Mouse (Mus musculus) gastrocnemius, adult 18-20 months (tissue): ENCODE results near the gene Arhgap33. TPM values are rescaled to one million over a fixed set of nuclear protein-coding genes. Genes with fewer than 3 reads are reported as not detected.

Experiments used
- DNase-seq: peaks from one replicate; pipeline ENCODE4 v3.0.0; 2021; ENCODE audit warnings: low spot score
- total RNA-seq, 2 experiments: library from RNA; stranded (reverse); gene quantifications; 2 replicates each; pipeline ENCODE4 v1.2.3; 2021

Gene Arhgap33
- total RNA-seq, 2 experiments from 2014 or later = 0.27 to 0.47 TPM

- DNase-seq = peak; percentile 81
These were observed 18.2 kb upstream of the Arhgap33 start for GRCm38 (mm10) chr7:30553021-30553589.

GRCm38 (mm10) chr7:30552102-30553020 is 17.5 kb upstream of the Arhgap33 start, which contains the start of the genes Hspb6 and Proser3:
Hspb6 (plus strand) TSS chr7:30552178.
Proser3 (minus strand) TSS chr7:30552299.
- peak; percentile 97 for DNase-seq

GRCm38 (mm10) chr7:30551445-30552101 is 16.7 kb upstream of the Arhgap33 start:
- no peak for DNase-seq

- no peak for DNase-seq
These were observed 15.7 kb upstream of the Arhgap33 start for GRCm38 (mm10) chr7:30550603-30551002.

- no peak for DNase-seq
These were observed 15.0 kb upstream of the Arhgap33 start for GRCm38 (mm10) chr7:30549880-30550279.

- no peak for DNase-seq
These were observed 9.5 kb upstream of the Arhgap33 start for GRCm38 (mm10) chr7:30544327-30544726.

- DNase-seq = no peak
These were observed 5.7 kb upstream of the Arhgap33 start for GRCm38 (mm10) chr7:30540572-30540971.

GRCm38 (mm10) chr7:30533941-30534632 is 773 bp downstream of the Arhgap33 start:
- DNase-seq = no peak

- DNase-seq = no peak
These were observed 1.9 kb downstream of the Arhgap33 start for GRCm38 (mm10) chr7:30532931-30533330.

- no peak for DNase-seq
These were observed 3.5 kb downstream of the Arhgap33 start for GRCm38 (mm10) chr7:30531291-30531815.

- no peak for DNase-seq
These were observed 7.9 kb downstream of the Arhgap33 start for GRCm38 (mm10) chr7:30526981-30527380.

GRCm38 (mm10) chr7:30526399-30526798 is 8.5 kb downstream of the Arhgap33 start:
- DNase-seq = no peak

- DNase-seq = no peak
These were observed 8.9 kb downstream of the Arhgap33 start for GRCm38 (mm10) chr7:30525954-30526353.

- no peak for DNase-seq
These were observed 10.4 kb downstream of the Arhgap33 start for GRCm38 (mm10) chr7:30524487-30524886.

GRCm38 (mm10) chr7:30522871-30523270 is 12.0 kb downstream of the Arhgap33 start:
- DNase-seq = no peak

- no peak for DNase-seq
These were observed 14.0 kb downstream of the Arhgap33 start for GRCm38 (mm10) chr7:30520856-30521255.

- DNase-seq = no peak
These were observed 14.5 kb downstream of the Arhgap33 start for GRCm38 (mm10) chr7:30520396-30520795.

- DNase-seq = no peak
These were observed 16.5 kb downstream of the Arhgap33 start for GRCm38 (mm10) chr7:30518325-30518724.

GRCm38 (mm10) chr7:30515003-30515760 is 19.7 kb downstream of the Arhgap33 start:
- no peak for DNase-seq

GRCm38 (mm10) chr7:30508061-30508460 is 26.8 kb downstream of the Arhgap33 start:
- DNase-seq = no peak
